Mouse (Mus musculus): Measurements from ENCODE around the gene Fndc8. TPM values are rescaled to one million over a fixed set of nuclear protein-coding genes. Genes with fewer than 3 reads are reported as not detected.

Gene Fndc8
- total and polyA plus RNA-seq, 3 experiments = 0.06 TPM; not detected in 2

- Histone ChIP-seq H3K36me3 (ENCODE audit: control insufficient read depth, insufficient read depth, low read length) (no peaks in the 10 kb centered on the region; the same call in 1 of the 2 replicates), H3K27ac (peak overlapping the region; percentile 61), H3K4me3 (peak overlapping the region; percentile 39), H3K9ac (ENCODE audit: low read depth, low read length) (peak overlapping the region; percentile 96), H3K27me3 (ENCODE audit: control insufficient read depth, insufficient read depth, low read length) (no peaks in the 10 kb centered on the region), H3K4me1 (ENCODE audit: control insufficient read depth, insufficient read depth, low read length) (peaks cover 7% of the 10 kb centered on the region), H3K79me2 (replicated peaks; ENCODE audit: control insufficient read depth, insufficient read depth, low read length) (peaks cover 3% of the 10 kb centered on the region)
- TF ChIP-seq CTCF (IDR thresholded peaks at IDR 0.05) (no peak), POLR2A (IDR thresholded peaks at IDR 0.05; ENCODE audit: insufficient read depth, low read depth, low read length) (no peak)
- 23% methylated on average over 28 of the region's 29 CpGs for WGBS
- no peak for DNase-seq
- intact Hi-C loops (cut with DNase I) = no loop called here
These were observed 41.3 kb downstream of the Fndc8 start for GRCm38 (mm10) chr11:82933186-82933585.

- Histone ChIP-seq H3K4me3 (no peak overlapping the region), H3K4me1 (ENCODE audit: control insufficient read depth, insufficient read depth, low read length) (peaks cover 4% of the 10 kb centered on the region), H3K36me3 (ENCODE audit: control insufficient read depth, insufficient read depth, low read length) (no peaks in the 10 kb centered on the region), H3K27ac (no peak overlapping the region), H3K9ac (ENCODE audit: low read depth, low read length) (no peak overlapping the region), H3K79me2 (replicated peaks; ENCODE audit: control insufficient read depth, insufficient read depth, low read length) (no peaks in the 10 kb centered on the region), H3K27me3 (ENCODE audit: control insufficient read depth, insufficient read depth, low read length) (no peaks in the 10 kb centered on the region)
- intact Hi-C loops (cut with DNase I) = no loop called here
- 51% methylated on average over 6 of the region's 6 CpGs for WGBS
- TF ChIP-seq POLR2A (IDR thresholded peaks at IDR 0.05; ENCODE audit: insufficient read depth, low read depth, low read length) = no peak
- TF ChIP-seq CTCF (IDR thresholded peaks at IDR 0.05) = no peak
- no peak for TF ChIP-seq EP300 (IDR thresholded peaks at IDR 0.05; ENCODE audit: insufficient read depth, low read depth, low read length)
- no peak for DNase-seq
These were observed 51.4 kb downstream of the Fndc8 start for GRCm38 (mm10) chr11:82943336-82943735.

- Histone ChIP-seq H3K9ac (ENCODE audit: low read depth, low read length) (no peak overlapping the region), H3K4me1 (ENCODE audit: control insufficient read depth, insufficient read depth, low read length) (peaks cover 9% of the 10 kb centered on the region), H3K4me3 (no peak overlapping the region), H3K27ac (no peak overlapping the region), H3K36me3 (ENCODE audit: control insufficient read depth, insufficient read depth, low read length) (no peaks in the 10 kb centered on the region), H3K79me2 (replicated peaks; ENCODE audit: control insufficient read depth, insufficient read depth, low read length) (no peaks in the 10 kb centered on the region), H3K27me3 (ENCODE audit: control insufficient read depth, insufficient read depth, low read length) (no peaks in the 10 kb centered on the region)
- intact Hi-C loops (cut with DNase I) = no loop called here
- DNase-seq = no peak
- WGBS = 20% methylated on average over 2 of the region's 2 CpGs
- TF ChIP-seq CTCF (IDR thresholded peaks at IDR 0.05) = no peak
- no peak for TF ChIP-seq EP300 (IDR thresholded peaks at IDR 0.05; ENCODE audit: insufficient read depth, low read depth, low read length)
- TF ChIP-seq POLR2A (IDR thresholded peaks at IDR 0.05; ENCODE audit: insufficient read depth, low read depth, low read length) = no peak
These were observed 53.7 kb downstream of the Fndc8 start for GRCm38 (mm10) chr11:82945636-82946035.

- WGBS = 45% methylated on average over 4 of the region's 4 CpGs
- Histone ChIP-seq H3K36me3 (ENCODE audit: control insufficient read depth, insufficient read depth, low read length) (no peaks in the 10 kb centered on the region), H3K4me1 (ENCODE audit: control insufficient read depth, insufficient read depth, low read length) (peaks cover 9% of the 10 kb centered on the region), H3K9ac (ENCODE audit: low read depth, low read length) (peak overlapping the region; percentile 37; the same call in 1 of the 2 replicates), H3K4me3 (0 out of 2 replicates have a peak overlapping the region, but pooled peaks have one; percentile 12), H3K79me2 (replicated peaks; ENCODE audit: control insufficient read depth, insufficient read depth, low read length) (no peaks in the 10 kb centered on the region), H3K27me3 (ENCODE audit: control insufficient read depth, insufficient read depth, low read length) (no peaks in the 10 kb centered on the region), H3K27ac (peak overlapping the region; percentile 97)
- no peak for TF ChIP-seq CTCF (IDR thresholded peaks at IDR 0.05)
- 0 out of 2 replicates have a peak, but pooled peaks have one; percentile 51 for TF ChIP-seq EP300 (IDR thresholded peaks at IDR 0.05; ENCODE audit: insufficient read depth, low read depth, low read length)
- peak; percentile 29; the same call in 1 of the 2 replicates for TF ChIP-seq POLR2A (IDR thresholded peaks at IDR 0.05; ENCODE audit: insufficient read depth, low read depth, low read length)
- intact Hi-C loops (cut with DNase I) = loop anchor here (1.0 kb wide), 1 partner anchor 13 kb away; no protein-coding TSS in a partner anchor
- DNase-seq = no peak
These were observed 55.5 kb downstream of the Fndc8 start for GRCm38 (mm10) chr11:82947457-82947856.

GRCm38 (mm10) chr11:82949036-82949435, 57.1 kb downstream of the Fndc8 start:
- H3K4me3 ChIP-seq = peak overlapping the region; percentile 40
- H3K36me3 ChIP-seq (ENCODE audit: control insufficient read depth, insufficient read depth, low read length) = peaks cover 5% of the 10 kb centered on the region
- H3K79me2 ChIP-seq (replicated peaks; ENCODE audit: control insufficient read depth, insufficient read depth, low read length) = no peaks in the 10 kb centered on the region
- WGBS = 46% methylated on average over 9 of the region's 9 CpGs
- H3K27me3 ChIP-seq (ENCODE audit: control insufficient read depth, insufficient read depth, low read length) = no peaks in the 10 kb centered on the region
- 0 out of 2 replicates have a peak, but pooled peaks have one; percentile 20 for TF ChIP-seq POLR2A (IDR thresholded peaks at IDR 0.05; ENCODE audit: insufficient read depth, low read depth, low read length)
- TF ChIP-seq EP300 (IDR thresholded peaks at IDR 0.05; ENCODE audit: insufficient read depth, low read depth, low read length) = no peak
- no peak for TF ChIP-seq CTCF (IDR thresholded peaks at IDR 0.05)
- H3K27ac ChIP-seq = peak overlapping the region; percentile 97
- H3K9ac ChIP-seq (ENCODE audit: low read depth, low read length) = peak overlapping the region; percentile 64
- peak; percentile 53 to 59 for DNase-seq
- intact Hi-C loops (cut with DNase I) = no loop called here
- H3K4me1 ChIP-seq (ENCODE audit: control insufficient read depth, insufficient read depth, low read length) = peaks cover 9% of the 10 kb centered on the region

Other genes with a start within 250 kb of the Fndc8 start
- under 1 TPM; 0.21 to 0.41 TPM for gene Cct6b, start 127.8 kb upstream of the Fndc8 start, total RNA-seq (2021)
- 0.21 TPM in 1 of 2 replicates, not detected in the other for gene Cct6b, start 127.8 kb upstream of the Fndc8 start, polyA plus RNA-seq (2012; rRNA removed)
- gene Zfp830, start 127.8 kb upstream of the Fndc8 start, total RNA-seq (2021) = 10 to 100 TPM; 12.8 to 15.1 TPM
- 4.4 and 5.7 TPM in 2 replicates for gene Zfp830, start 127.8 kb upstream of the Fndc8 start, polyA plus RNA-seq (2012; rRNA removed)
- 10 to 100 TPM; 14.4 to 20.0 TPM for gene Lig3, start 111.0 kb upstream of the Fndc8 start, total RNA-seq (2021)
- gene Lig3, start 111.0 kb upstream of the Fndc8 start, polyA plus RNA-seq (2012; rRNA removed) = 9.2 and 15.5 TPM in 2 replicates
- 1 to 10 TPM; 4.0 to 4.3 TPM for gene Rffl, start 20.9 kb upstream of the Fndc8 start, total RNA-seq (2021)
- gene Rffl, start 20.9 kb upstream of the Fndc8 start, polyA plus RNA-seq (2012; rRNA removed) = 4.6 and 5.9 TPM in 2 replicates
- gene Rad51d, start 1.5 kb upstream of the Fndc8 start, total RNA-seq (2021) = 1 to 10 TPM; 8.5 to 9.5 TPM
- gene Rad51d, start 1.5 kb upstream of the Fndc8 start, polyA plus RNA-seq (2012; rRNA removed) = 8.6 and 10.1 TPM in 2 replicates
- 10 to 100 TPM in 1 of 2 experiments, 1 to 10 TPM in 1; 8.4 to 11.4 TPM for gene Nle1, start 16.3 kb downstream of the Fndc8 start, total RNA-seq (2021)
- 17.7 and 24.0 TPM in 2 replicates for gene Nle1, start 16.3 kb downstream of the Fndc8 start, polyA plus RNA-seq (2012; rRNA removed)
- gene Unc45b, start 18.4 kb downstream of the Fndc8 start, total RNA-seq (2021) = 100 to 1,000 TPM; 167 to 190 TPM
- 107 and 159 TPM in 2 replicates for gene Unc45b, start 18.4 kb downstream of the Fndc8 start, polyA plus RNA-seq (2012; rRNA removed)
- gene Slfn5, start 59.2 kb downstream of the Fndc8 start, total RNA-seq (2021) = 10 to 100 TPM; 54.1 to 59.2 TPM
- gene Slfn5, start 59.2 kb downstream of the Fndc8 start, polyA plus RNA-seq (2012; rRNA removed) = 17.9 and 41.8 TPM in 2 replicates
- gene Slfn9, start 99.7 kb downstream of the Fndc8 start, total RNA-seq (2021) = under 1 TPM; 0.82 to 0.99 TPM
- 0.20 and 0.53 TPM in 2 replicates for gene Slfn9, start 99.7 kb downstream of the Fndc8 start, polyA plus RNA-seq (2012; rRNA removed)
- under 1 TPM; 0.47 to 0.91 TPM for gene Slfn8, start 128.7 kb downstream of the Fndc8 start, total RNA-seq (2021)
- gene Slfn8, start 128.7 kb downstream of the Fndc8 start, polyA plus RNA-seq (2012; rRNA removed) = 0.51 and 0.82 TPM in 2 replicates
- 1 to 10 TPM; 3.4 to 4.3 TPM for gene Slfn2, start 173.0 kb downstream of the Fndc8 start, total RNA-seq (2021)
- gene Slfn2, start 173.0 kb downstream of the Fndc8 start, polyA plus RNA-seq (2012; rRNA removed) = 3.8 and 4.8 TPM in 2 replicates
- gene Slfn1, start 224.7 kb downstream of the Fndc8 start, total RNA-seq (2021) = under 1 TPM in 1 of 2 experiments, not detected in 1; 0.32 TPM
- 0.50 and 0.84 TPM in 2 replicates for gene Slfn1, start 224.7 kb downstream of the Fndc8 start, polyA plus RNA-seq (2012; rRNA removed)